Mouse (Mus musculus): ENCODE measurements at regions not wholly inside any gene's neighbourhood (a gene's known extent, or its start where the extent isn't known, plus 50 kb on each side); places are given as distances from the start of the nearest gene placed in this dataset.
A peak's percentile ranks its signal among the peaks of the same experiment; 100 is the strongest.

GRCm38 (mm10) chr11:7519556-7519955, 305.8 kb upstream of the Igfbp3 start:
- no peak for DNase-seq (ENCODE audit: low spot score in 2 of 2)

DNA sequence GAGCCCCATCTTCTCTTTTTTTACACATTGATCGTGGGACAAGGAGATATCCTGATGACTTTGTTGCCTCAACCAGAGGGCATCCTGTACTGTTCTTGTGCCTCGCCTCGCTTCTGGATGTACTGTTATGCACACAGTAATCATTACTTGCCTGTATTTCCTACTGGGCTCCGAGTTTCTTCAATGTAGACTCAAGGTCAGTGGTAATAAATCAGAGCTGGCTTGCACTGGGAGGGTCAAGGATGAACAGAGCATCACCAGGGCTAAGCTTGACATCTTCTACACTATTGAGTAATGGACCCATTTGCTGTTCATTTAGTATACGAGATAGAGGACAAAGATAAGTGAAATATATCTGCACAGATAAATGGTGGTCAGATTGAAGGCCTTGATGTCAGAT, 295.1 kb upstream of the Igfbp3 start:
- no peak for DNase-seq (ENCODE audit: low spot score in 2 of 2)

DNA sequence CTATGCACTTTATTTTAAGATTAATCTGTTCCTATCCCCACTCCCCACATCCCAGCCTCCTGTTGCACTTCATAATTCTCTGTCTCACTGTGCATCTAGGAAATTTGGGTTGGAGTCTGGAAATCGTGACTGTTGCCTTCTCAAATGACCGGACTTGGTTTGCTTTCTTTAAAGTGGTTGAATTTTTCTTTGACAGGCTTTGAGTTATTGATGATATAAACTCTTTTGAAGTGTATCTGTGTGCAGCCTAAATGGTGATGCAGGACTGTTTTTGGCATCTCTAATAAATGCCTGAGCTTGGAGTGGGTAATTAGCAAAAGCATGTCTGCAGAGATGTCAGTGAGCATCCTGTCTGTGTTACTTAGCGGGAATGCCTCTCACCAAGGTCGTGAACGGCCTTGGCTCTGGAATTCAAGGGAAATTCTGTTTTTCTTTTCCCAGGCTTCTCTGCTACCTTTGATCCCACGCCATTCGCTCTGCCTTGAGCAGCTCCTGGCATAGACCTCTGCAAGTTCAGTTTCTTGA, 292.8 kb upstream of the Igfbp3 start:
- no peak for DNase-seq (ENCODE audit: low spot score in 2 of 2)

DNA sequence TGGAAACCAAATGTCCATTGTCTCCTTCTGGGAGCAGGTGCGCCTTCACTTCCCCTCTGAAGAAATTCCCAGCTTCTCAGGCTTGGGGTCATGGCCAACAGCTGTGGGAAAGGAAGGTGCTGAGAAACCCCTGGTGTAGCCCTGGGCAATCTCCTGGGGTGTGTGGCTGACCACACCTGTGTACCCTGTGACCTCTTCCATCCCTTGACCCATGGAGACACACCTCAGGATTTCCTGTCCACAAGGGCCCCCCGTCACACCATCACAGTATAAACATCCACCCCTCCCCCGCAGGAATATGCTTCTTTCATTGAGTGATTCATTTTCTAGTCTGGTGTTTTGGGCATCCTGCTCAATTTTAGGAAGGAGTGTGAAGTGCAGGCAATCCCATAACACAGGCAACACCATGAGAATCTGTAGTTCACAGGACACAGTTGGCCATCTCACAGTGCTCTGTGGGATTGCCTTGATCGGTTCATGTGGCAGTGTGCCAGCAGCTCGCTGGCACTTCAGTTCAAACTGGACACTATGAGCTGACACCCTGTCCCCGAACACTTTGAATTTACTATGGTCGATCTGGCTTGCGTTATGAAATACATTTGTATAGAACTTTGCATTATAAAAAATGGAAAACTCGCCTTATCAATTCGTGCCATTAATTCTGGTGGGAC, 291.1 kb upstream of the Igfbp3 start:
- no peak for DNase-seq (ENCODE audit: low spot score in 2 of 2)

DNA sequence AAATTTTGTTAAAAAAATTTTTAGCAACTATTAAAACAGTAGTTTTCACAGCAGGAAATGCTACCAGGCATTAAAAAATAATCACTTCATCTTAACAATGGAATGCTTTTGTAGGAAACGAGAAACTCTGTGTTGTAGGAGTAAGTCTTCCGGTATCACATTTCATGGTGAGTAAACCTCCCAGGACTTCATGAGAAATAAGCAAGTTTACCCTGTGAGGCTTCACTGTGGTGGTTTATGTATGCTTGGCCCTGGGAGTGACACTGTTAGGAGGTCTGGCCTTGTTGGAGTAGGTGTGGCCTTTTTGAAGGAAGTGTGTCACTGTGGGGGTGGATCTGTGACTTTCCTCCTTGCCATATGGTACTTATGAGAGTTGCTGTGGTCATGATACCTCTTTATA, 289.0 kb upstream of the Igfbp3 start:
- DNase-seq (ENCODE audit: low spot score in 2 of 2), result no peak

- DNase-seq (ENCODE audit: low spot score in 2 of 2), result no peak
Observed at GRCm38 (mm10) chr11:7502045-7502444, 288.3 kb upstream of the Igfbp3 start.

DNA sequence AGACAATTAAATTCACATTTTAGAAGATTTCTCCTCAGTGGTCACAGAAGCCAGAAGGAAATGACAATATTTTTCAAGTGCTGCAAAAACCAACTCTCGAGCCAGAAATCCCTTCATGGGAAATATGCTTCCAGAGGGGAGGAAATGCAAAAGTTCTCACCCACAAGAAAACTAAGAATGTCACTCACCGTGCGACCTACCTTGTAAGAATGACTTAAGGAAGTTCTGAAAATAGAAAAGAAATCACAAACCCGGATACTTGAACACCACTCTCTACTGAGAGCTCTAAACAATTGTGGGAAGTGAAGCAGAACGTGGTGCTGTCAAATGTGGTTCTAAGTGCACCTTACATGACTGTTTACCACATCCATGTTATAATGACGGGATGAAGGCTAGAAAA, 284.1 kb upstream of the Igfbp3 start:
- DNase-seq (ENCODE audit: low spot score in 2 of 2), result no peak

- DNase-seq (ENCODE audit: low spot score in 2 of 2), result no peak
Observed at GRCm38 (mm10) chr11:7473832-7474545, 260.3 kb upstream of the Igfbp3 start.

GRCm38 (mm10) chr11:7465522-7465921, 251.8 kb upstream of the Igfbp3 start:
- DNase-seq (ENCODE audit: low spot score in 2 of 2), result no peak

- no peak for DNase-seq (ENCODE audit: low spot score in 2 of 2)
Observed at GRCm38 (mm10) chr11:7461956-7462771, 248.4 kb upstream of the Igfbp3 start.

DNA sequence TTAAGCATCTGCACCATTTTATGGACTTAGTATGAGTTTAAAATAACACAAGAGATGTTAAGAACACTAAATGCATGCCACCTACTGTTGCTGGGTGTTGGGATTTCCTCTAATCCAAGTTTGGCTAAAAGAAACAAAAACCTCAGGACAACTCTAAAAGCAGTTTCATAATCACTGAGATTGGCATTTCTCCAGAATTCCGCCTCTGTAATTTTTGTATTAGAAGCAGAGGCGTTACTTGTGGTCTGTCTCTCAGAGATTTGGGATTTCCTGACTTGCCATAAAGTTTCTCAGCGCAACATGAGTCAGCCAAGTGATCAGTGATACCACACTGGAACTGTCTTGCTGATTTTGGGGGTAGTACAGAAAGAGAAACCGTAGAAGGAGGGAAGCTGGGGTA, 238.0 kb upstream of the Igfbp3 start:
- DNase-seq (ENCODE audit: low spot score in 2 of 2), result peak in 1 of 2 experiments; percentile 9

DNA sequence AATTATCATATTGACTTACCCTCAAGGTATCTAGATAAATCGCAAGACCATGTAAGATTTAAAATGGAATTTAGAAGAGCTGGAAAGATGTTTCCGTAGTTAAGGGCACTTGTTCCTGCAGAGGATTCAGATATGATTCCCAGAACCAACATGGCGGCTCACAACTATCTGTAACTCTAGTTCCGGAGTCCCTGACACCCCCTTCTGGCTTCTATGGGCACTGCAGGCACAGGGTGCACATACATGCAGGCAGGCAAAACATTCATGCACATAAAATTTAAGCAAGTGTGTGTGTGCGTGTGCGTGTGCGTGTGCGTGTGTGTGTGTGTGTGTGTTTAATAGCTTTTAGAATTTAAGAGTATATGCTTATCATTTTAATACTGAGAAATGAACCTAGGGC, 230.8 kb upstream of the Igfbp3 start:
- DNase-seq (ENCODE audit: low spot score in 2 of 2), result no peak

DNA sequence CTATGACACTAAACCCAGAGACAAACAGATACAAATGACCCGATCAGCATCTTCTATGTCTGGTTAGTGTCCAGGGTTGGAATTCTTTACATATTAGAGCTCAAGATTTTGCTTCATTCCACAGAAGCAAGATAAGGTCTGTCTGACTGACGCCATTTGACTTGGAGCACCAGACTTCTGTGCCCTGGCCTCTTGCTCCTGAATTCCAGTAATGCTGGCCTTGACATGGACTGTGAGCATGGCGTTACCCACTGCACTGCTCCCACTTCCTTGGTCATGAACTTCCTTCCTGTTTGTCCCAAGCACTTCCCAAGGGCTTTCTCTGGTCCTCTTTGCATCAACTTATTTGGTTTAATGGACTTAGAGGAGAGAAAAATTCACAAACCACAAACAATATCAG, 225.6 kb upstream of the Igfbp3 start:
- no peak for DNase-seq (ENCODE audit: low spot score in 2 of 2)

DNA sequence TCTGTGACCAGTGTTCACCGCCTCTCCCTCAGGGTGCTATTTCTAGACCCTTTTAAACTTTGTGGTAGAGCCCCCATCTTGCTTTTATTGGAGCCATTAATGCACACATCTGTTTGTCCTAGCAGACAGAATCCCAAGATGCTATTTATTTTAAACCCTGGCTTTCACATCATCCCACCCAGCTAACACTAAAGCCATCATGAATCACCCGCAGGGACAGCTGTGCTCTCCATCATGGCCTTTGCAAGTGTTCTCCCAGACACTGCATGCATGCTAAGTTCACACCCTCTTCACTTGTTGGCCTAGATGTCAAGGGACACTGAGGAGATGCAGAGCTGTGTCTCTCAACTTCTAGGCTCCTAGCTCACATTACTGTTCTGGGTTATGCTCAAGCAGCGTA, 220.9 kb upstream of the Igfbp3 start:
- no peak for DNase-seq (ENCODE audit: low spot score in 2 of 2)

- no peak for DNase-seq (ENCODE audit: low spot score in 2 of 2)
Observed at GRCm38 (mm10) chr11:7427771-7428170, 214.0 kb upstream of the Igfbp3 start.

- no peak for DNase-seq (ENCODE audit: low spot score in 2 of 2)
Observed at GRCm38 (mm10) chr11:7425233-7425632, 211.5 kb upstream of the Igfbp3 start.

DNA sequence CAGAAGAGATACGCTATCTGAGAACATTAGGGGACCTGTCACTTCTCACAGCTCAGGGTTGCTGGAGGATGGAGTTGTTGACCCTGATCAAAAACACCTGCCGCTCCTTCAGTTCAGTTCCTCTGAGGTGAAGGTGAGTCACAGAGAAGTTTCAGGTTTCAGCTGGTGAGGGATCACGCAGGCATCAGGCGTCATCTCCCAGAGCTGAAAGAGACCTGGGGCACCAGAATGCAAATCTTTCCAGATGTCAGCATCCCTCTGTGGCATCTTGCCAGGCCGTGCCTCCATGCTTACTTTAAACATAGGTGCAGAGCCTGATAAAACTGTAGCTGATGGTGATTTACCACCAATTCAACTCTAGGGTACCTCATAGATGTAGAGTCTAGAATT, 210.4 kb upstream of the Igfbp3 start:
- DNase-seq (ENCODE audit: low spot score in 2 of 2), result no peak

- no peak for DNase-seq (ENCODE audit: low spot score in 2 of 2)
Observed at GRCm38 (mm10) chr11:7423276-7424081, 209.8 kb upstream of the Igfbp3 start.

GRCm38 (mm10) chr11:7412631-7413030, 198.9 kb upstream of the Igfbp3 start:
- DNase-seq (ENCODE audit: low spot score in 2 of 2), result no peak

DNA sequence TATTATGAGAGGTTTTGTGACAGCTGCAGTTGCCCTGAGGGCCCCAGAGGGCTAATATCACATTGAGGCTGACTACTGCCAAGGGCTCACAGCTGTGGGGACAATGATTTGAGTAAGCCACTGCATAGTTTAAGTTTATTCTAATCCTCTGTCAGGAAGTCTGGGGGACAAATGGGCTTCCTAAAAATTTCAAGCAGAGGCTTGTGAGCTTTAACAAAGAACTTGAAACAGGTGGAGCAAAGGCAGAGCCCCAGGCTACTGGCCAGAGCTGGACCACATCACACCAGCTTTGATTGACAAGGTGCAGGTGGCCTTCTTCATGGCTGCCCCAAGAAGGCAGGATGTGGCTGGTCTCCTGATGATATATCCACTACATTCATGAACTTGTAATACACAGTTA, 195.3 kb upstream of the Igfbp3 start:
- no peak for DNase-seq (ENCODE audit: low spot score in 2 of 2)

GRCm38 (mm10) chr11:7404666-7405065, 190.9 kb upstream of the Igfbp3 start:
- DNase-seq (ENCODE audit: low spot score in 2 of 2), result no peak
